Mouse (Mus musculus) limb, embryonic 13.5 days (tissue): ENCODE data around the gene Ifi27l2b. TPM values are rescaled to one million over a fixed set of nuclear protein-coding genes. Genes with fewer than 3 reads are reported as not detected.
A peak's percentile ranks its signal among the peaks of the same experiment; 100 is the strongest.
"Not testable (repeated sequence)": the region's sequence is repeated elsewhere in the genome, so short reads cannot be mapped to it uniquely, and the experiment has no call there.

Experiments used
- ATAC-seq: fragments of 200-750 bp; cut with Nextera tagmentation; 2 replicates; pipeline ENCODE4 v1.8.0; 2017; ENCODE audit warnings: low read depth, moderate number of reproducible peaks, moderate TSS enrichment; ENCODE audit not compliant: low FRiP score
- H3K27ac ChIP-seq: fragments of 300-500 bp; sonication (generic); 2 replicates; pipeline ENCODE4 v1.5.1; 2015; ENCODE audit warnings: inconsistent platforms, mild to moderate bottlenecking, moderate library complexity
- H3K27me3 ChIP-seq: fragments of 300-500 bp; sonication (generic); 2 replicates; pipeline ENCODE4 v1.6.1; 2015; ENCODE audit warnings: mild to moderate bottlenecking, inconsistent platforms
- H3K36me3 ChIP-seq: fragments of 300-500 bp; sonication (generic); 2 replicates; pipeline ENCODE4 v1.6.1; 2015; ENCODE audit warnings: inconsistent platforms, mild to moderate bottlenecking, moderate library complexity
- H3K4me1 ChIP-seq: fragments of 300-500 bp; sonication (generic); 2 replicates; pipeline ENCODE4 v1.6.1; 2015; ENCODE audit warnings: inconsistent platforms
- H3K4me2 ChIP-seq: fragments of 300-500 bp; sonication (generic); replicated peaks from 2 replicates; pipeline ENCODE4 v1.6.1; 2015; ENCODE audit warnings: inconsistent platforms, mild to moderate bottlenecking, moderate library complexity
- H3K4me3 ChIP-seq: fragments of 300-500 bp; sonication (generic); 2 replicates; pipeline ENCODE4 v1.5.1; 2015; ENCODE audit warnings: moderate library complexity, mild to moderate bottlenecking, inconsistent platforms
- H3K9ac ChIP-seq: fragments of 300-500 bp; sonication (generic); 2 replicates; pipeline ENCODE4 v1.6.1; 2015; ENCODE audit warnings: mild to moderate bottlenecking, inconsistent platforms
- H3K9me3 ChIP-seq: fragments of 300-500 bp; sonication (generic); 2 replicates; pipeline ENCODE4 v1.6.1; 2016; ENCODE audit warnings: inconsistent platforms
- WGBS: fragments of 180-500 bp; shearing (Covaris S2); methylation state at CpG from one replicate; pipeline ENCODE4 v1.1.7; 2015; 5-methylcytosine and 5-hydroxymethylcytosine counted together
- polyA plus RNA-seq: library from polyadenylated mRNA; unstranded; fragments of >200 nt; fragmentation: Nextera tagmentation; extraction: Ambion mirVana; gene quantifications from 2 replicates; pipeline ENCODE4 v1.2.1, GENCODE M21; 2015

The Ifi27l2b gene
- polyA plus RNA-seq, result not detected in 2 replicates

- no peak within 1 kb of the TSS for H3K9ac ChIP-seq
- no peaks in the 10 kb centered on the region for H3K36me3 ChIP-seq
- 68% methylated on average over 3 of the region's 3 CpGs for WGBS
- H3K27me3 ChIP-seq, result no peaks in the 10 kb centered on the region
- ATAC-seq, result no peak
- H3K4me1 ChIP-seq, result no peaks in the 10 kb centered on the region
- H3K27ac ChIP-seq, result no peak within 1 kb of the TSS
- H3K4me2 ChIP-seq, result no peak within 1 kb of the TSS
- no peaks in the 10 kb centered on the region for H3K9me3 ChIP-seq
- no peak within 1 kb of the TSS for H3K4me3 ChIP-seq
Measured at GRCm38 (mm10) chr12:103457140-103457539, at the start of gene Ifi27l2b. Ifi27l2b (minus strand) TSS chr12:103457223.

- no peak overlapping the region for H3K4me2 ChIP-seq
- H3K27me3 ChIP-seq, result no peaks in the 10 kb centered on the region
- no peak overlapping the region for H3K9ac ChIP-seq
- ATAC-seq, result no peak
- H3K4me1 ChIP-seq, result no peaks in the 10 kb centered on the region
- H3K9me3 ChIP-seq, result no peaks in the 10 kb centered on the region
- H3K27ac ChIP-seq, result no peak overlapping the region
- no peaks in the 10 kb centered on the region for H3K36me3 ChIP-seq
- WGBS, result 75% methylated on average over 3 of the region's 3 CpGs
- no peak overlapping the region for H3K4me3 ChIP-seq
Measured at GRCm38 (mm10) chr12:103504402-103504801, 47.4 kb upstream of the Ifi27l2b start.

- Histone ChIP-seq H3K4me2 (no peak overlapping the region), H3K9me3 (no peaks in the 10 kb centered on the region), H3K4me3 (no peak overlapping the region), H3K9ac (no peak overlapping the region), H3K36me3 (no peaks in the 10 kb centered on the region), H3K27ac (no peak overlapping the region), H3K27me3 (no peaks in the 10 kb centered on the region), H3K4me1 (no peaks in the 10 kb centered on the region)
- ATAC-seq, result no peak
- 76% methylated on average over 3 of the region's 3 CpGs for WGBS
Measured at GRCm38 (mm10) chr12:103503300-103503699, 46.3 kb upstream of the Ifi27l2b start.

GRCm38 (mm10) chr12:103499261-103499660 lies 42.2 kb upstream of the Ifi27l2b start:
- Histone ChIP-seq H3K9me3 (no peaks in the 10 kb centered on the region), H3K27me3 (no peaks in the 10 kb centered on the region), H3K36me3 (no peaks in the 10 kb centered on the region), H3K4me3 (no peak overlapping the region), H3K4me2 (no peak overlapping the region), H3K27ac (no peak overlapping the region), H3K9ac (no peak overlapping the region), H3K4me1 (no peaks in the 10 kb centered on the region)
- no peak for ATAC-seq
- WGBS, result 76% methylated on average over 2 of the region's 2 CpGs

GRCm38 (mm10) chr12:103498768-103499167 lies 41.7 kb upstream of the Ifi27l2b start:
- no peak overlapping the region for H3K27ac ChIP-seq
- H3K4me2 ChIP-seq, result no peak overlapping the region
- H3K9ac ChIP-seq, result no peak overlapping the region
- H3K4me3 ChIP-seq, result no peak overlapping the region
- no peak for ATAC-seq
- H3K4me1 ChIP-seq, result no peaks in the 10 kb centered on the region
- no peaks in the 10 kb centered on the region for H3K27me3 ChIP-seq
- no peaks in the 10 kb centered on the region for H3K36me3 ChIP-seq
- no peaks in the 10 kb centered on the region for H3K9me3 ChIP-seq
- 80% methylated on average over 5 of the region's 5 CpGs for WGBS

GRCm38 (mm10) chr12:103494486-103494885 lies 37.5 kb upstream of the Ifi27l2b start:
- no peak overlapping the region for H3K9ac ChIP-seq
- no peak overlapping the region for H3K27ac ChIP-seq
- ATAC-seq, result no peak
- no peak overlapping the region for H3K4me2 ChIP-seq
- H3K9me3 ChIP-seq, result no peaks in the 10 kb centered on the region
- no peaks in the 10 kb centered on the region for H3K4me1 ChIP-seq
- 23% methylated on average over 6 of the region's 6 CpGs for WGBS
- no peaks in the 10 kb centered on the region for H3K36me3 ChIP-seq
- H3K27me3 ChIP-seq, result no peaks in the 10 kb centered on the region
- no peak overlapping the region for H3K4me3 ChIP-seq

GRCm38 (mm10) chr12:103492767-103493166 lies 35.7 kb upstream of the Ifi27l2b start:
- H3K4me1 ChIP-seq, result no peaks in the 10 kb centered on the region
- H3K4me3 ChIP-seq, result no peak overlapping the region
- WGBS, result 35% methylated on average over 5 of the region's 5 CpGs
- no peak overlapping the region for H3K4me2 ChIP-seq
- no peaks in the 10 kb centered on the region for H3K9me3 ChIP-seq
- no peaks in the 10 kb centered on the region for H3K36me3 ChIP-seq
- ATAC-seq, result 0 out of 2 replicates have a peak, but pooled peaks have one; percentile 28
- H3K27me3 ChIP-seq, result no peaks in the 10 kb centered on the region
- no peak overlapping the region for H3K27ac ChIP-seq
- H3K9ac ChIP-seq, result no peak overlapping the region

- no peaks in the 10 kb centered on the region for H3K9me3 ChIP-seq
- no peak overlapping the region for H3K27ac ChIP-seq
- WGBS, result 67% methylated on average over 3 of the region's 3 CpGs
- no peaks in the 10 kb centered on the region for H3K36me3 ChIP-seq
- H3K4me3 ChIP-seq, result no peak overlapping the region
- no peak for ATAC-seq
- H3K9ac ChIP-seq, result no peak overlapping the region
- H3K4me1 ChIP-seq, result no peaks in the 10 kb centered on the region
- no peak overlapping the region for H3K4me2 ChIP-seq
- H3K27me3 ChIP-seq, result no peaks in the 10 kb centered on the region
Measured at GRCm38 (mm10) chr12:103491091-103491730, 34.2 kb upstream of the Ifi27l2b start.

- H3K9ac ChIP-seq, result no peak overlapping the region
- H3K27me3 ChIP-seq, result no peaks in the 10 kb centered on the region
- 75% methylated on average over 2 of the region's 2 CpGs for WGBS
- H3K36me3 ChIP-seq, result no peaks in the 10 kb centered on the region
- no peaks in the 10 kb centered on the region for H3K4me1 ChIP-seq
- H3K27ac ChIP-seq, result no peak overlapping the region
- no peaks in the 10 kb centered on the region for H3K9me3 ChIP-seq
- no peak overlapping the region for H3K4me2 ChIP-seq
- H3K4me3 ChIP-seq, result no peak overlapping the region
- ATAC-seq, result no peak
Measured at GRCm38 (mm10) chr12:103487750-103488149, 30.7 kb upstream of the Ifi27l2b start.

GRCm38 (mm10) chr12:103487276-103487675 lies 30.3 kb upstream of the Ifi27l2b start:
- no peaks in the 10 kb centered on the region for H3K4me1 ChIP-seq
- H3K27me3 ChIP-seq, result no peaks in the 10 kb centered on the region
- no peak overlapping the region for H3K9ac ChIP-seq
- no peak for ATAC-seq
- no peak overlapping the region for H3K4me3 ChIP-seq
- no peak overlapping the region for H3K4me2 ChIP-seq
- no peaks in the 10 kb centered on the region for H3K36me3 ChIP-seq
- no peak overlapping the region for H3K27ac ChIP-seq
- 68% methylated on average over 4 of the region's 4 CpGs for WGBS
- H3K9me3 ChIP-seq, result no peaks in the 10 kb centered on the region

- Histone ChIP-seq H3K27me3 (no peaks in the 10 kb centered on the region), H3K36me3 (no peaks in the 10 kb centered on the region), H3K9me3 (no peaks in the 10 kb centered on the region), H3K4me1 (no peaks in the 10 kb centered on the region), H3K4me3 (no peak overlapping the region), H3K4me2 (no peak overlapping the region), H3K27ac (no peak overlapping the region), H3K9ac (no peak overlapping the region)
- ATAC-seq, result no peak
- 90% methylated on average over 1 of the region's 1 CpGs for whole genome bisulfite sequencing
Measured at GRCm38 (mm10) chr12:103486726-103487125, 29.7 kb upstream of the Ifi27l2b start.

GRCm38 (mm10) chr12:103484200-103484972 lies 27.4 kb upstream of the Ifi27l2b start:
- not testable (repeated sequence) for ATAC-seq, H3K4me1 ChIP-seq, H3K27me3 ChIP-seq, H3K4me3 ChIP-seq, H3K36me3 ChIP-seq, H3K9me3 ChIP-seq, H3K4me2 ChIP-seq, H3K27ac ChIP-seq, H3K9ac ChIP-seq
- WGBS, result 62% methylated on average over 9 of the region's 9 CpGs
